Mouse (Mus musculus): ENCODE data around the gene Slc16a14.
"Not testable (repeated sequence)": the region's sequence is repeated elsewhere in the genome, so short reads cannot be mapped to it uniquely, and the experiment has no call there.

Slc16a14 gene

GRCm38 (mm10) chr1:84934503-84935333 is at the start of gene Slc16a14:
Gene Slc16a14 (minus strand): TSS chr1:84935134.
- DNase-seq: peak; percentile 38 to 53

GRCm38 (mm10) chr1:84961779-84962178 is 26.8 kb upstream of the Slc16a14 start:
- DNase-seq: not testable (repeated sequence)

GRCm38 (mm10) chr1:84957713-84958112 is 22.8 kb upstream of the Slc16a14 start:
- not testable (repeated sequence) for DNase-seq

- not testable (repeated sequence) for DNase-seq
Measured at GRCm38 (mm10) chr1:84956771-84957170, 21.8 kb upstream of the Slc16a14 start.

- DNase-seq: peak; percentile 45 to 49
Measured at GRCm38 (mm10) chr1:84952456-84953181, 17.7 kb upstream of the Slc16a14 start.

- DNase-seq: no peak
Measured at GRCm38 (mm10) chr1:84951566-84951965, 16.6 kb upstream of the Slc16a14 start.

GRCm38 (mm10) chr1:84947390-84947789 is 12.5 kb upstream of the Slc16a14 start:
- peak; percentile 75 to 90 for DNase-seq

GRCm38 (mm10) chr1:84945950-84946349 is 11.0 kb upstream of the Slc16a14 start:
- DNase-seq: peak; percentile 53 to 77

- DNase-seq: no peak
Measured at GRCm38 (mm10) chr1:84943549-84943948, 8.6 kb upstream of the Slc16a14 start.

- no peak for DNase-seq
Measured at GRCm38 (mm10) chr1:84942666-84943065, 7.7 kb upstream of the Slc16a14 start.

GRCm38 (mm10) chr1:84940322-84940721 is 5.4 kb upstream of the Slc16a14 start:
- DNase-seq: no peak

- no peak for DNase-seq
Measured at GRCm38 (mm10) chr1:84939466-84939865, 4.5 kb upstream of the Slc16a14 start.

- no peak for DNase-seq
Measured at GRCm38 (mm10) chr1:84936716-84937510, 2.0 kb upstream of the Slc16a14 start.

- peak; percentile 54 to 76 for DNase-seq
Measured at GRCm38 (mm10) chr1:84935668-84936067, 734 bp upstream of the Slc16a14 start.

- no peak for DNase-seq
Measured at GRCm38 (mm10) chr1:84934151-84934502, 807 bp downstream of the Slc16a14 start.

- peak; percentile 78 to 92 for DNase-seq
Measured at GRCm38 (mm10) chr1:84933472-84934150, 1.3 kb downstream of the Slc16a14 start.

GRCm38 (mm10) chr1:84925599-84925998 is 9.3 kb downstream of the Slc16a14 start:
- no peak for DNase-seq

- DNase-seq: no peak
Measured at GRCm38 (mm10) chr1:84924134-84924533, 10.8 kb downstream of the Slc16a14 start.

GRCm38 (mm10) chr1:84923432-84923831 is 11.5 kb downstream of the Slc16a14 start:
- DNase-seq: no peak

GRCm38 (mm10) chr1:84918865-84919264 is 16.1 kb downstream of the Slc16a14 start:
- no peak for DNase-seq

GRCm38 (mm10) chr1:84915010-84915409 is 19.9 kb downstream of the Slc16a14 start:
- no peak for DNase-seq

- DNase-seq: no peak
Measured at GRCm38 (mm10) chr1:84912571-84912970, 22.4 kb downstream of the Slc16a14 start.
